Mouse (Mus musculus): ENCODE measurements around the gene Atf6b.

DNA sequence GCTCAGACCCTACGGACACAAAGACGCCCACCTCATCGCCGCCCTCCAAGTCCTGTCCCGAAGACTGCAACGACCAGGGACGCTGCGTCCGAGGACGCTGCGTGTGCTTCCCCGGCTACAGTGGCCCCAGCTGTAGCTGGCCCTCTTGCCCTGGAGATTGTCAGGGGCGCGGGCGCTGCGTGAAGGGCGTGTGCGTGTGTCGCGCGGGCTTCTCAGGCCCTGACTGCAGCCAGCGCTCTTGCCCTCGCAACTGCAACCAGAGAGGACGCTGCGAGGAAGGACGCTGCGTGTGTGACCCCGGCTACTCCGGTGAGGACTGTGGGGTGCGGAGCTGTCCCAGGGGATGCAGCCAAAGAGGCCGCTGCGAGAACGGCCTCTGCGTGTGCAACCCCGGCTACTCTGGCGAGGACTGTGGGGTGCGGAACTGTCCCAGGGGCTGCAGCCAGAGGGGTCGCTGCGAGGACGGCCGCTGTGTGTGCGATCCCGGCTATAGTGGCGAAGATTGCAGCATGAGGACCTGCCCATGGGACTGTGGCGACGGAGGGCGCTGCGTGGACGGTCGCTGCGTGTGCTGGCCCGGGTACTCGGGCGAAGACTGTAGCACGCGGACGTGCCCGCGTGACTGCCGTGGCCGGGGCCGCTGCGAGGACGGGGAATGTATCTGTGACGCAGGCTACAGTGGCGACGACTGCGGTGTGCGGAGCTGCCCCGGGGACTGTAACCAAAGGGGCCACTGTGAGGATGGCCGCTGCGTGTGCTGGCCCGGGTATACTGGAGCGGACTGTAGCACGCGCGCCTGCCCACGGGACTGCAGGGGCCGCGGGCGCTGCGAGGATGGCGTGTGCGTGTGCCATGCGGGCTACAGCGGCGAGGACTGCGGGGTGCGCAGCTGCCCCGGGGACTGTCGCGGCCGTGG lies 24.5 kb downstream of the Atf6b start:
- TF ChIP-seq POLR2A (IDR thresholded peaks at IDR 0.05; ENCODE audit: insufficient read depth, low read depth, low read length) (no peak), CTCF (IDR thresholded peaks at IDR 0.05) (peak; percentile 18; the same call in 1 of the 2 replicates), EP300 (IDR thresholded peaks at IDR 0.05; ENCODE audit: insufficient read depth, low read depth, low read length) (no peak)

All from heart, adult 2 months (tissue).